Mouse (Mus musculus) lung, postnatal 14 days (tissue): ENCODE data around the gene Fam104a.

Experiments
- DNase-seq: peaks from one replicate; pipeline ENCODE4 v3.0.0; 2021

Fam104a gene

GRCm38 (mm10) chr11:113683957-113684706, at the start of gene Fam104a, which contains the start of gene D11Wsu47e:
Gene Fam104a (minus strand): TSS chr11:113684155.
Gene D11Wsu47e (plus strand): TSS chr11:113684412.
- DNase-seq = peak; percentile 96

- no peak for DNase-seq
These were observed 48.1 kb upstream of the Fam104a start for GRCm38 (mm10) chr11:113731945-113732612.

- DNase-seq = no peak
These were observed 46.9 kb upstream of the Fam104a start for GRCm38 (mm10) chr11:113730879-113731278.

GRCm38 (mm10) chr11:113729917-113730316, 46.0 kb upstream of the Fam104a start:
- DNase-seq = no peak

- no peak for DNase-seq
These were observed 45.3 kb upstream of the Fam104a start for GRCm38 (mm10) chr11:113729239-113729638.

- DNase-seq = no peak
These were observed 44.0 kb upstream of the Fam104a start for GRCm38 (mm10) chr11:113727992-113728391.

GRCm38 (mm10) chr11:113726994-113727888, 43.3 kb upstream of the Fam104a start:
- no peak for DNase-seq

- DNase-seq = no peak
These were observed 41.5 kb upstream of the Fam104a start for GRCm38 (mm10) chr11:113725235-113726048.

- no peak for DNase-seq
These were observed 38.6 kb upstream of the Fam104a start for GRCm38 (mm10) chr11:113722405-113723090.

- DNase-seq = peak; percentile 70
These were observed 33.9 kb upstream of the Fam104a start for GRCm38 (mm10) chr11:113717767-113718424.

- no peak for DNase-seq
These were observed 32.2 kb upstream of the Fam104a start for GRCm38 (mm10) chr11:113716132-113716531.

- no peak for DNase-seq
These were observed 31.2 kb upstream of the Fam104a start for GRCm38 (mm10) chr11:113715078-113715674.

GRCm38 (mm10) chr11:113711061-113711460, 27.1 kb upstream of the Fam104a start:
- no peak for DNase-seq

GRCm38 (mm10) chr11:113710257-113710777, 26.4 kb upstream of the Fam104a start:
- DNase-seq = no peak

GRCm38 (mm10) chr11:113709731-113710256, 25.8 kb upstream of the Fam104a start, which contains the start of gene Cpsf4l:
Gene Cpsf4l (minus strand): TSS chr11:113710017.
- DNase-seq = no peak

GRCm38 (mm10) chr11:113709272-113709671, 25.3 kb upstream of the Fam104a start:
- no peak for DNase-seq

- DNase-seq = no peak
These were observed 24.8 kb upstream of the Fam104a start for GRCm38 (mm10) chr11:113708629-113709213.

- DNase-seq = no peak
These were observed 22.2 kb upstream of the Fam104a start for GRCm38 (mm10) chr11:113705966-113706652.

GRCm38 (mm10) chr11:113703758-113704157, 19.8 kb upstream of the Fam104a start:
- DNase-seq = peak; percentile 81
